Mouse (Mus musculus): ENCODE results near the gene Fam107b. TPM values are rescaled to one million over a fixed set of nuclear protein-coding genes. Genes with fewer than 3 reads are reported as not detected.
A peak's percentile ranks its signal among the peaks of the same experiment; 100 is the strongest.
"Not testable (repeated sequence)": the region's sequence is repeated elsewhere in the genome, so short reads cannot be mapped to it uniquely, and the experiment has no call there.

Fam107b gene
- total RNA-seq, 4 experiments from 2014 or later: 9.5 to 20.1 (median 14.6) TPM

- DNase-seq: no peak
Measured at GRCm38 (mm10) chr2:3659300-3659910, 89.1 kb downstream of the Fam107b start.

- DNase-seq: no peak
Measured at GRCm38 (mm10) chr2:3664086-3664485, 93.8 kb downstream of the Fam107b start.

- DNase-seq: no peak
Measured at GRCm38 (mm10) chr2:3668682-3669081, 98.4 kb downstream of the Fam107b start.

- no peak for DNase-seq
Measured at GRCm38 (mm10) chr2:3669646-3670045, 99.4 kb downstream of the Fam107b start.

- no peak for DNase-seq
Measured at GRCm38 (mm10) chr2:3672654-3673367, 102.5 kb downstream of the Fam107b start.

GRCm38 (mm10) chr2:3675481-3675880, 105.2 kb downstream of the Fam107b start:
- DNase-seq: no peak

- DNase-seq: no peak
Measured at GRCm38 (mm10) chr2:3682699-3683098, 112.4 kb downstream of the Fam107b start.

GRCm38 (mm10) chr2:3683343-3683742, 113.1 kb downstream of the Fam107b start:
- no peak for DNase-seq

- DNase-seq: no peak
Measured at GRCm38 (mm10) chr2:3683751-3684229, 113.5 kb downstream of the Fam107b start.

GRCm38 (mm10) chr2:3690221-3690620, 119.9 kb downstream of the Fam107b start:
- no peak for DNase-seq

- no peak for DNase-seq
Measured at GRCm38 (mm10) chr2:3692833-3693232, 122.5 kb downstream of the Fam107b start.

GRCm38 (mm10) chr2:3695900-3696299, 125.6 kb downstream of the Fam107b start:
- no peak for DNase-seq

- DNase-seq: no peak
Measured at GRCm38 (mm10) chr2:3700368-3700767, 130.1 kb downstream of the Fam107b start.

- DNase-seq: no peak
Measured at GRCm38 (mm10) chr2:3702640-3703190, 132.4 kb downstream of the Fam107b start.

- DNase-seq: no peak
Measured at GRCm38 (mm10) chr2:3703806-3704205, 133.5 kb downstream of the Fam107b start.

- no peak for DNase-seq
Measured at GRCm38 (mm10) chr2:3704311-3705162, 134.2 kb downstream of the Fam107b start.

- not testable (repeated sequence) for DNase-seq
Measured at GRCm38 (mm10) chr2:3705283-3705682, 135.0 kb downstream of the Fam107b start.

- no peak for DNase-seq
Measured at GRCm38 (mm10) chr2:3707236-3707635, 136.9 kb downstream of the Fam107b start.

- no peak for DNase-seq
Measured at GRCm38 (mm10) chr2:3708621-3709020, 138.3 kb downstream of the Fam107b start.

- DNase-seq: no peak
Measured at GRCm38 (mm10) chr2:3709882-3710281, 139.6 kb downstream of the Fam107b start.

- DNase-seq: no peak
Measured at GRCm38 (mm10) chr2:3710521-3710920, 140.2 kb downstream of the Fam107b start.

GRCm38 (mm10) chr2:3712369-3713042, 142.2 kb downstream of the Fam107b start:
- DNase-seq: peak; percentile 45

Data from adrenal gland, adult 8-10 months (tissue).